Mouse (Mus musculus): ENCODE measurements around the gene Gpsm3. TPM values are rescaled to one million over a fixed set of nuclear protein-coding genes. Genes with fewer than 3 reads are reported as not detected.

Gene Gpsm3
- polyA plus RNA-seq, 1 experiment: 4.2 TPM

DNA sequence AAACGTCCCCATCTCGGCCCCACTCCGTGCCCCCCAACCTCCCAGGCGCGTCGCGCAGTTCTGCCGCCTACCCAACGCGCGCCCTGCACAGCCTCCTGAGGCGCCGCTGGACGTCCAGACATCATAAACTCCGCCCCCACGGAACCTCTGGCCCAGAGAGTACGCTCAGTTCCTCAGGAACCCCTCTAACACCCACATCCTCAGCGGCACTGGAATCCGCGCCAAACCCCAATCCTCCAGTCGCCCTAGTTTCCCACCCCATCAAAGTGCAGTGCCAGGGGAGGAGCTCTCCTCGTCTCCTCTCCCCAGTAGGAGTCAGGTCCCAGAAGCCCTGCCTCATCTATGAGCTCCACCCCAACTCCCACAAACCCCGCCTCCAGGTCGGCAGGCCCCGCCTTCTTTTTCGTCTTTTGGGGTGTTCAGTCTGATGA lies 42.7 kb downstream of the Gpsm3 start:
- Histone ChIP-seq H3K36me3 (ENCODE audit: control insufficient read depth, insufficient read depth, low read length, poor library complexity, severe bottlenecking) (no peaks in the 10 kb centered on the region), H3K9ac (ENCODE audit: low read depth, poor library complexity, severe bottlenecking) (peak overlapping the region; percentile 31), H3K27ac (ENCODE audit: insufficient read depth, low read length) (no peak overlapping the region), H3K4me3 (ENCODE audit: low read depth, low read length) (peak overlapping the region; percentile 75), H3K27me3 (ENCODE audit: control insufficient read depth, insufficient read depth, low read length, poor library complexity, severe bottlenecking) (peaks cover 4% of the 10 kb centered on the region; the same call in 1 of the 2 replicates), H3K9me3 (replicated peaks; ENCODE audit: control insufficient read depth, insufficient read depth, low read length, poor library complexity, severe bottlenecking) (no peaks in the 10 kb centered on the region), H3K4me1 (ENCODE audit: control insufficient read depth, insufficient read depth, low read length) (no peaks in the 10 kb centered on the region)
- no peak for TF ChIP-seq CTCF (IDR thresholded peaks at IDR 0.05; ENCODE audit: low read depth, low read length)
- peak; percentile 35 for TF ChIP-seq POLR2A (IDR thresholded peaks at IDR 0.05; ENCODE audit: insufficient read depth, low read length)

DNA sequence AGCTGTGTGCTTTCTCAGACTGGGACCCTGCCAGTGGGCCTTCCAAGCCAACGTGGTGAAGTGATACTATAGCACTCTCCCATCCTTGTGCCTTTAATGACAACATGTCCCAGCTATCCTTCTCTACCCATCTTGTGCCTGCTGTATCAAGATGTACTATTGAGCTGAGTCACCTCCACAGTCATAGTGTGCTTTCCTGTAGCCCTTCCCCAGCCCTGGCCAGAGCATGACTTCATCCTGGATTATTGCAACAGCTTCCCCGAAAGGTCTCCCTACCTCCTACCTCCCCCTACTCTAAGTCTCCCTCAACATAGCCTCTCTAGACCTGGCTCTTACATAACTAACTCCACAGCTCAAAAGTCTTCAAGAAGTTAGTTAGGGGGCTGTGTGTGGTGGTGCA lies 46.1 kb downstream of the Gpsm3 start:
- Histone ChIP-seq H3K27me3 (ENCODE audit: control insufficient read depth, insufficient read depth, low read length, poor library complexity, severe bottlenecking) (peaks cover 2% of the 10 kb centered on the region; the same call in 1 of the 2 replicates), H3K27ac (ENCODE audit: insufficient read depth, low read length) (no peak overlapping the region), H3K9me3 (replicated peaks; ENCODE audit: control insufficient read depth, insufficient read depth, low read length, poor library complexity, severe bottlenecking) (no peaks in the 10 kb centered on the region), H3K4me3 (ENCODE audit: low read depth, low read length) (no peak overlapping the region), H3K36me3 (ENCODE audit: control insufficient read depth, insufficient read depth, low read length, poor library complexity, severe bottlenecking) (no peaks in the 10 kb centered on the region), H3K9ac (ENCODE audit: low read depth, poor library complexity, severe bottlenecking) (no peak overlapping the region), H3K4me1 (ENCODE audit: control insufficient read depth, insufficient read depth, low read length) (no peaks in the 10 kb centered on the region)
- TF ChIP-seq EP300 (IDR thresholded peaks at IDR 0.05; ENCODE audit: insufficient read depth, low read depth, low read length) (no peak), POLR2A (IDR thresholded peaks at IDR 0.05; ENCODE audit: insufficient read depth, low read length) (no peak), CTCF (IDR thresholded peaks at IDR 0.05; ENCODE audit: low read depth, low read length) (no peak)

GRCm38 (mm10) chr17:34637459-34637858 lies 47.9 kb downstream of the Gpsm3 start:
- Histone ChIP-seq H3K4me1 (ENCODE audit: control insufficient read depth, insufficient read depth, low read length) (no peaks in the 10 kb centered on the region), H3K4me3 (ENCODE audit: low read depth, low read length) (no peak overlapping the region), H3K9me3 (replicated peaks; ENCODE audit: control insufficient read depth, insufficient read depth, low read length, poor library complexity, severe bottlenecking) (no peaks in the 10 kb centered on the region), H3K9ac (ENCODE audit: low read depth, poor library complexity, severe bottlenecking) (no peak overlapping the region), H3K27ac (ENCODE audit: insufficient read depth, low read length) (no peak overlapping the region), H3K36me3 (ENCODE audit: control insufficient read depth, insufficient read depth, low read length, poor library complexity, severe bottlenecking) (no peaks in the 10 kb centered on the region), H3K27me3 (ENCODE audit: control insufficient read depth, insufficient read depth, low read length, poor library complexity, severe bottlenecking) (no peaks in the 10 kb centered on the region)
- no peak for TF ChIP-seq CTCF (IDR thresholded peaks at IDR 0.05; ENCODE audit: low read depth, low read length)
- TF ChIP-seq EP300 (IDR thresholded peaks at IDR 0.05; ENCODE audit: insufficient read depth, low read depth, low read length): no peak
- no peak for TF ChIP-seq POLR2A (IDR thresholded peaks at IDR 0.05; ENCODE audit: insufficient read depth, low read length)

DNA sequence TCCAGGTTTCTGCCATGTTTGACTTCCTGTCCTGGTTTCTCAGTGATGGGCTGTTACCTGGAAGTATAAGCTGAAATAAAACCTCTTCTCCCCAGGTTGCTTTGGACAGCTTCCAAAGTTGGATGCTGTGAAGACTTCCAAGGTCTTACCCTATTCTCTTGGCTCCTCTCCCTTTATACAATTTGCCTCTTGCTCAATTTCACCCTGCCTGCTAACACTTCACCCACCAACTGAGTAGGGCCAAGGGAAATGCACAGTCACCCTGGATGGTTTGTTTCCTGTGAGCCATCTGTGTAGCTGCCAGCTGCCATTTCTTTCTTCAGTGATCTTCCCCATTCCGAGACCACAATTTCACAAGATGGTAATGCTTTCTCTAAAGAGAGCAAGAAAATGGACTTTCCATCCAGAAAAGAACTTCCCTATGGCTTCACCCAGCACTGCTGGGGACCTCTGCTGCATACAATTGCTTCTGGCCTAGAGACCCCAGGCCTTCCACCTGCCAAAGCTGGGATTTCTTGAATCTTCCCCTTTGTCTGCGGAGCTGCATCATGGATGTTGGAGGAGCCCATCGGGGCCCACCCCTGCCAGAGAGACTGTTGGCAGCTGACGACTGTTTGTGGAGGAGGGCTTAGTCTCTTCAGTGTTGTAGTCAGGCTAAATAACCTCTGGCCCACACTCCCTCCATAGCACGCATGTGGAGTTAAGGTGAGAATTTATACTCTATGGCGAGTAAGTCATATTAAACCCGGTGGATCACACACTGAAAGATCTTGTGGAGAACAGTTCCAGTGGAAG lies 50.1 kb downstream of the Gpsm3 start:
- no peaks in the 10 kb centered on the region for H3K4me1 ChIP-seq (ENCODE audit: control insufficient read depth, insufficient read depth, low read length)
- H3K9me3 ChIP-seq (replicated peaks; ENCODE audit: control insufficient read depth, insufficient read depth, low read length, poor library complexity, severe bottlenecking): no peaks in the 10 kb centered on the region
- no peak overlapping the region for H3K9ac ChIP-seq (ENCODE audit: low read depth, poor library complexity, severe bottlenecking)
- no peak overlapping the region for H3K27ac ChIP-seq (ENCODE audit: insufficient read depth, low read length)
- TF ChIP-seq CTCF (IDR thresholded peaks at IDR 0.05; ENCODE audit: low read depth, low read length): no peak
- no peak for TF ChIP-seq POLR2A (IDR thresholded peaks at IDR 0.05; ENCODE audit: insufficient read depth, low read length)
- TF ChIP-seq EP300 (IDR thresholded peaks at IDR 0.05; ENCODE audit: insufficient read depth, low read depth, low read length): no peak
- H3K27me3 ChIP-seq (ENCODE audit: control insufficient read depth, insufficient read depth, low read length, poor library complexity, severe bottlenecking): no peaks in the 10 kb centered on the region
- no peaks in the 10 kb centered on the region for H3K36me3 ChIP-seq (ENCODE audit: control insufficient read depth, insufficient read depth, low read length, poor library complexity, severe bottlenecking)
- no peak overlapping the region for H3K4me3 ChIP-seq (ENCODE audit: low read depth, low read length)

GRCm38 (mm10) chr17:34640778-34641601 lies 51.4 kb downstream of the Gpsm3 start:
- H3K9ac ChIP-seq (ENCODE audit: low read depth, poor library complexity, severe bottlenecking): no peak overlapping the region
- H3K4me3 ChIP-seq (ENCODE audit: low read depth, low read length): no peak overlapping the region
- H3K4me1 ChIP-seq (ENCODE audit: control insufficient read depth, insufficient read depth, low read length): no peaks in the 10 kb centered on the region
- TF ChIP-seq POLR2A (IDR thresholded peaks at IDR 0.05; ENCODE audit: insufficient read depth, low read length) (no peak), EP300 (IDR thresholded peaks at IDR 0.05; ENCODE audit: insufficient read depth, low read depth, low read length) (no peak)
- H3K27ac ChIP-seq (ENCODE audit: insufficient read depth, low read length): no peak overlapping the region
- no peaks in the 10 kb centered on the region for H3K27me3 ChIP-seq (ENCODE audit: control insufficient read depth, insufficient read depth, low read length, poor library complexity, severe bottlenecking)
- no peaks in the 10 kb centered on the region for H3K36me3 ChIP-seq (ENCODE audit: control insufficient read depth, insufficient read depth, low read length, poor library complexity, severe bottlenecking)
- no peaks in the 10 kb centered on the region for H3K9me3 ChIP-seq (replicated peaks; ENCODE audit: control insufficient read depth, insufficient read depth, low read length, poor library complexity, severe bottlenecking)

Other genes starting within 250 kb of the Gpsm3 start
- not detected in 2 replicates for gene Btnl2, start 235.0 kb upstream of the Gpsm3 start, polyA plus RNA-seq (2011; ENCODE audit: insufficient read depth, insufficient read length, low read depth, missing spikeins)
- gene Btnl1, start 212.7 kb upstream of the Gpsm3 start, polyA plus RNA-seq (2011; ENCODE audit: insufficient read depth, insufficient read length, low read depth, missing spikeins): 0.28 TPM in 1 of 2 replicates, not detected in the other
- not detected in 2 replicates for gene BC051142, start 191.0 kb upstream of the Gpsm3 start, polyA plus RNA-seq (2011; ENCODE audit: insufficient read depth, insufficient read length, low read depth, missing spikeins)
- gene Btnl4, start 112.5 kb upstream of the Gpsm3 start, polyA plus RNA-seq (2011; ENCODE audit: insufficient read depth, insufficient read length, low read depth, missing spikeins): not detected in 2 replicates
- gene Btnl6, start 72.5 kb upstream of the Gpsm3 start, polyA plus RNA-seq (2011; ENCODE audit: insufficient read depth, insufficient read length, low read depth, missing spikeins): not detected in 2 replicates
- 4.6 and 7.0 TPM in 2 replicates for gene Notch4, start 25.5 kb upstream of the Gpsm3 start, polyA plus RNA-seq (2011; ENCODE audit: insufficient read depth, insufficient read length, low read depth, missing spikeins)
- gene Pbx2, start 1.5 kb downstream of the Gpsm3 start, polyA plus RNA-seq (2011; ENCODE audit: insufficient read depth, insufficient read length, low read depth, missing spikeins): 66.1 and 73.0 TPM in 2 replicates
- gene Ager, start 8.1 kb downstream of the Gpsm3 start, polyA plus RNA-seq (2011; ENCODE audit: insufficient read depth, insufficient read length, low read depth, missing spikeins): 1.4 and 2.5 TPM in 2 replicates
- 74.3 and 75.9 TPM in 2 replicates for gene Rnf5, start 13.9 kb downstream of the Gpsm3 start, polyA plus RNA-seq (2011; ENCODE audit: insufficient read depth, insufficient read length, low read depth, missing spikeins)
- gene Agpat1, start 14.5 kb downstream of the Gpsm3 start, polyA plus RNA-seq (2011; ENCODE audit: insufficient read depth, insufficient read length, low read depth, missing spikeins): 66.8 and 81.7 TPM in 2 replicates
- 0.85 and 1.1 TPM in 2 replicates for gene Egfl8, start 26.2 kb downstream of the Gpsm3 start, polyA plus RNA-seq (2011; ENCODE audit: insufficient read depth, insufficient read length, low read depth, missing spikeins)
- gene Ppt2, start 38.7 kb downstream of the Gpsm3 start, polyA plus RNA-seq (2011; ENCODE audit: insufficient read depth, insufficient read length, low read depth, missing spikeins): 26.7 and 29.2 TPM in 2 replicates
- gene Prrt1, start 39.7 kb downstream of the Gpsm3 start, polyA plus RNA-seq (2011; ENCODE audit: insufficient read depth, insufficient read length, low read depth, missing spikeins): not detected in 2 replicates
- 11.0 and 16.5 TPM in 2 replicates for gene Fkbpl, start 55.0 kb downstream of the Gpsm3 start, polyA plus RNA-seq (2011; ENCODE audit: insufficient read depth, insufficient read length, low read depth, missing spikeins)
- 31.3 and 32.0 TPM in 2 replicates for gene Atf6b, start 57.3 kb downstream of the Gpsm3 start, polyA plus RNA-seq (2011; ENCODE audit: insufficient read depth, insufficient read length, low read depth, missing spikeins)
- gene Tnxb, start 80.7 kb downstream of the Gpsm3 start, polyA plus RNA-seq (2011; ENCODE audit: insufficient read depth, insufficient read length, low read depth, missing spikeins): 0.13 and 0.15 TPM in 2 replicates
- gene C4b, start 154.1 kb downstream of the Gpsm3 start, polyA plus RNA-seq (2011; ENCODE audit: insufficient read depth, insufficient read length, low read depth, missing spikeins): 0.12 and 0.23 TPM in 2 replicates
- not detected in 2 replicates for gene Cyp21a1, start 214.8 kb downstream of the Gpsm3 start, polyA plus RNA-seq (2011; ENCODE audit: insufficient read depth, insufficient read length, low read depth, missing spikeins)
- 18.7 and 25.8 TPM in 2 replicates for gene Stk19, start 247.1 kb downstream of the Gpsm3 start, polyA plus RNA-seq (2011; ENCODE audit: insufficient read depth, insufficient read length, low read depth, missing spikeins)
- 22.6 and 24.5 TPM in 2 replicates for gene Dxo, start 247.2 kb downstream of the Gpsm3 start, polyA plus RNA-seq (2011; ENCODE audit: insufficient read depth, insufficient read length, low read depth, missing spikeins)

Data from ES-Bruce4 (cell line).